Comparison of ENCODE assay signal across 11 mouse cellular contexts in genomic region chr9:45534472-45534988, GRCm38 (mm10).
A peak's percentile ranks its signal among the peaks of the same experiment; 100 is the strongest.
DNase-seq lines count a peak whose midpoint lies in the region; ATAC-seq and TF ChIP-seq lines count a peak whose summit lies in the region.
"Had no signal": no experiment of that assay in that cellular context is flagged by ENCODE, and none has a peak within 500 bp of the region (broad histone marks: within the 10 kb centered on the region; RNA-seq: fewer than 3 reads in every experiment).

No protein-coding gene starts in this region.

- no peak for ATAC-seq in intestine, postnatal 0 days
- no peak for ATAC-seq in intestine, embryonic 15.5 days
- no peak for ATAC-seq in stomach, postnatal 0 days (ENCODE audit: low FRiP score, low TSS enrichment)

- no peaks in the 10 kb centered on the region for H3K27me3 ChIP-seq in intestine, postnatal 0 days (replicated peaks; ENCODE audit: control insufficient read depth, insufficient read depth, low read length)
- no peaks in the 10 kb centered on the region for H3K27me3 ChIP-seq in intestine, embryonic 15.5 days (replicated peaks)
- H3K27me3 ChIP-seq in stomach, postnatal 0 days (ENCODE audit: control insufficient read depth, insufficient read depth, low read length) = no peaks in the 10 kb centered on the region

- H3K27ac ChIP-seq in intestine, postnatal 0 days (ENCODE audit: low read depth, low read length) = no peak overlapping the region
- H3K27ac ChIP-seq in intestine, embryonic 15.5 days = no peak overlapping the region
- H3K27ac ChIP-seq in stomach, postnatal 0 days (replicated peaks) = no peak overlapping the region
- H3K27ac ChIP-seq: liver, embryonic 15.5 days had no signal

- DNase-seq in right cerebral cortex, postnatal 10 days (ENCODE audit: low spot score in 2 of 2) = peak; percentile 48 to 51
- DNase-seq in right cerebral cortex, postnatal 4 days = no peak
- DNase-seq in mesoderm, embryonic 11.5 days (ENCODE audit: low read depth, low spot score) = peak; percentile 9
- no peak for DNase-seq in stomach, postnatal 0 days (ENCODE audit: low spot score)
- no peak for DNase-seq in embryo, embryonic 10 days (ENCODE audit: low spot score)
- DNase-seq in cerebellum, adult 8-10 months = no peak
- DNase-seq: heart, postnatal 10 days; kidney, postnatal 36 days had no signal

- 81% methylated on average over 8 of the region's 8 CpGs for WGBS in intestine, postnatal 0 days
- WGBS in intestine, embryonic 15.5 days = 81% methylated on average over 8 of the region's 8 CpGs
- 79% methylated on average over 8 of the region's 8 CpGs for WGBS in stomach, postnatal 0 days

- H3K36me3 ChIP-seq in intestine, postnatal 0 days (ENCODE audit: control insufficient read depth, insufficient read depth) = no peaks in the 10 kb centered on the region
- no peaks in the 10 kb centered on the region for H3K36me3 ChIP-seq in intestine, embryonic 15.5 days
- H3K36me3 ChIP-seq in stomach, postnatal 0 days (ENCODE audit: control insufficient read depth, insufficient read depth, low read length) = no peaks in the 10 kb centered on the region
- H3K36me3 ChIP-seq: liver, embryonic 15.5 days had no signal

- TF ChIP-seq CTCF in intestine, postnatal 0 days (IDR thresholded peaks at IDR 0.05; ENCODE audit: low read depth) = 0 out of 2 replicates have a peak, but pooled peaks have one; percentile 5
- peak; percentile 30 for TF ChIP-seq CTCF in stomach, postnatal 0 days (IDR thresholded peaks at IDR 0.05; ENCODE audit: low read depth)

- H3K4me1 ChIP-seq in intestine, postnatal 0 days (replicated peaks; ENCODE audit: control insufficient read depth, insufficient read depth, low read length) = no peaks in the 10 kb centered on the region
- no peaks in the 10 kb centered on the region for H3K4me1 ChIP-seq in intestine, embryonic 15.5 days (replicated peaks)
- no peaks in the 10 kb centered on the region for H3K4me1 ChIP-seq in stomach, postnatal 0 days (replicated peaks; ENCODE audit: control insufficient read depth, insufficient read depth)
- H3K4me1 ChIP-seq: liver, embryonic 15.5 days had no signal

- TF ChIP-seq EP300 in stomach, postnatal 0 days (optimal IDR thresholded peaks at IDR 0.05) = no peak

- H3K9ac ChIP-seq in intestine, postnatal 0 days (ENCODE audit: low read depth, low read length) = no peak overlapping the region
- H3K9ac ChIP-seq in intestine, embryonic 15.5 days = no peak overlapping the region
- no peak overlapping the region for H3K9ac ChIP-seq in stomach, postnatal 0 days (ENCODE audit: low read length)
- H3K9ac ChIP-seq: liver, embryonic 15.5 days had no signal

- no peaks in the 10 kb centered on the region for H3K9me3 ChIP-seq in intestine, postnatal 0 days (ENCODE audit: control insufficient read depth)
- no peaks in the 10 kb centered on the region for H3K9me3 ChIP-seq in intestine, embryonic 15.5 days
- no peaks in the 10 kb centered on the region for H3K9me3 ChIP-seq in stomach, postnatal 0 days (ENCODE audit: control insufficient read depth, low read length)
- H3K9me3 ChIP-seq: liver, embryonic 15.5 days had no signal

- H3K4me3 ChIP-seq in intestine, postnatal 0 days (ENCODE audit: low read depth, low read length) = no peak overlapping the region
- H3K4me3 ChIP-seq in intestine, embryonic 15.5 days (replicated peaks) = no peak overlapping the region
- no peak overlapping the region for H3K4me3 ChIP-seq in stomach, postnatal 0 days (ENCODE audit: low read depth, low read length)
- H3K4me3 ChIP-seq: liver, embryonic 15.5 days had no signal

- H3K4me2 ChIP-seq in intestine, postnatal 0 days (replicated peaks; ENCODE audit: low read depth) = no peak overlapping the region
- H3K4me2 ChIP-seq in intestine, embryonic 15.5 days (replicated peaks) = no peak overlapping the region
- no peak overlapping the region for H3K4me2 ChIP-seq in stomach, postnatal 0 days (replicated peaks; ENCODE audit: low read depth)
- H3K4me2 ChIP-seq: liver, embryonic 15.5 days had no signal

Comparison
In these comparisons a context has a peak if more than half of its experiments do, and no peak if none do; other contexts are left out.
1. DNase-seq: peak in right cerebral cortex, postnatal 10 days (2 of 2) and mesoderm, embryonic 11.5 days (single experiment); none in right cerebral cortex, postnatal 4 days (single experiment), stomach, postnatal 0 days (single experiment), embryo, embryonic 10 days (single experiment) and cerebellum, adult 8-10 months (single experiment).